Mouse (Mus musculus) lung, postnatal 0 days (tissue): Measurements from ENCODE around the gene P4ha1.

ENCODE experiments used
- CTCF ChIP-seq: IDR thresholded peaks from 2 replicates; pipeline ENCODE4 v1.5.1; 2016; ENCODE audit warnings: antibody characterized with exemption, mild to moderate bottlenecking
- EP300 ChIP-seq: IDR thresholded peaks from 2 replicates; pipeline ENCODE4 v1.6.1; 2016; ENCODE audit warnings: antibody characterized with exemption, mild to moderate bottlenecking, control low read depth

DNA sequence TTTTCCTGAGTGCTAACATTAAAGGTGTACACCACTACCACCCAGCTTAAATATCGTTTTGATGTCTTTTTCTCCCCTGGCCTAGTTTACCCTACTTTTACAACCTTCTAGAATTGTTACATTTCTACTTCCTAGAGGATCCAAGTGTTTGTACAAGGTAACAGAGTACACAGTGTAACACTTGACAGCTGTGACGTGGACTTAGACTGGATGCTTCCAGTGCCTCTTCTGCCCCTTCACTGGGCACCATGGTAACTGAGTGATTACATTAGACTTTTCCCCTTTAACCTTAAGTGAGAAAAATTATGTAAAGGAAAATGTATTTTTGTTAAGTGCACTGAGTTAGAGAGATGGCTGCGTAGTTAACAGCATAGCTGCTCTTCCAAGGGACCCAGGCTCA, 41.5 kb downstream of the P4ha1 start:
- no peak for TF ChIP-seq CTCF
- peak; percentile 99 for TF ChIP-seq EP300
